Mouse (Mus musculus): ENCODE data around the gene Dse. TPM values are rescaled to one million over a fixed set of nuclear protein-coding genes. Genes with fewer than 3 reads are reported as not detected.

Gene Dse
- polyA plus RNA-seq, 1 experiment from 2014 or later = 8.3 TPM

GRCm38 (mm10) chr10:34238536-34238935 is 31.0 kb upstream of the Dse start:
- WGBS = 64% methylated on average over 4 of the region's 4 CpGs
- Histone ChIP-seq H3K9me3 (ENCODE audit: control insufficient read depth, low read length) (no peaks in the 10 kb centered on the region), H3K9ac (ENCODE audit: low read length) (no peak overlapping the region), H3K4me2 (replicated peaks; ENCODE audit: low read depth) (no peak overlapping the region), H3K4me3 (ENCODE audit: low read depth, low read length) (no peak overlapping the region), H3K36me3 (ENCODE audit: control insufficient read depth, insufficient read depth, low read length) (no peaks in the 10 kb centered on the region), H3K4me1 (replicated peaks; ENCODE audit: control insufficient read depth, insufficient read depth) (no peaks in the 10 kb centered on the region), H3K27me3 (ENCODE audit: control insufficient read depth, insufficient read depth, low read length) (no peaks in the 10 kb centered on the region), H3K27ac (replicated peaks) (no peak overlapping the region)
- DNase-seq (ENCODE audit: low spot score) (no peak), ATAC-seq (ENCODE audit: low FRiP score, low TSS enrichment) (no peak)
- TF ChIP-seq CTCF (IDR thresholded peaks at IDR 0.05; ENCODE audit: low read depth) (no peak), EP300 (optimal IDR thresholded peaks at IDR 0.05) (no peak)

GRCm38 (mm10) chr10:34236569-34236968 is 29.1 kb upstream of the Dse start:
- Histone ChIP-seq H3K27ac (replicated peaks) (no peak overlapping the region), H3K4me2 (replicated peaks; ENCODE audit: low read depth) (no peak overlapping the region), H3K27me3 (ENCODE audit: control insufficient read depth, insufficient read depth, low read length) (no peaks in the 10 kb centered on the region), H3K4me1 (replicated peaks; ENCODE audit: control insufficient read depth, insufficient read depth) (no peaks in the 10 kb centered on the region), H3K9ac (ENCODE audit: low read length) (no peak overlapping the region), H3K4me3 (ENCODE audit: low read depth, low read length) (no peak overlapping the region), H3K9me3 (ENCODE audit: control insufficient read depth, low read length) (no peaks in the 10 kb centered on the region), H3K36me3 (ENCODE audit: control insufficient read depth, insufficient read depth, low read length) (no peaks in the 10 kb centered on the region)
- DNase-seq (ENCODE audit: low spot score) = no peak
- 69% methylated on average over 5 of the region's 5 CpGs for WGBS
- no peak for ATAC-seq (ENCODE audit: low FRiP score, low TSS enrichment)
- TF ChIP-seq CTCF (IDR thresholded peaks at IDR 0.05; ENCODE audit: low read depth) = no peak
- TF ChIP-seq EP300 (optimal IDR thresholded peaks at IDR 0.05) = no peak

GRCm38 (mm10) chr10:34235384-34235783 is 27.9 kb upstream of the Dse start:
- no peaks in the 10 kb centered on the region for H3K9me3 ChIP-seq (ENCODE audit: control insufficient read depth, low read length)
- WGBS = 33% methylated on average over 3 of the region's 3 CpGs
- H3K4me1 ChIP-seq (replicated peaks; ENCODE audit: control insufficient read depth, insufficient read depth) = no peaks in the 10 kb centered on the region
- H3K9ac ChIP-seq (ENCODE audit: low read length) = no peak overlapping the region
- no peaks in the 10 kb centered on the region for H3K27me3 ChIP-seq (ENCODE audit: control insufficient read depth, insufficient read depth, low read length)
- H3K36me3 ChIP-seq (ENCODE audit: control insufficient read depth, insufficient read depth, low read length) = no peaks in the 10 kb centered on the region
- ATAC-seq (ENCODE audit: low FRiP score, low TSS enrichment) (no peak), DNase-seq (ENCODE audit: low spot score) (no peak)
- H3K4me3 ChIP-seq (ENCODE audit: low read depth, low read length) = no peak overlapping the region
- no peak overlapping the region for H3K4me2 ChIP-seq (replicated peaks; ENCODE audit: low read depth)
- TF ChIP-seq EP300 (optimal IDR thresholded peaks at IDR 0.05) (no peak), CTCF (IDR thresholded peaks at IDR 0.05; ENCODE audit: low read depth) (no peak)
- H3K27ac ChIP-seq (replicated peaks) = no peak overlapping the region

GRCm38 (mm10) chr10:34233931-34234745 is 26.6 kb upstream of the Dse start:
- H3K36me3 ChIP-seq (ENCODE audit: control insufficient read depth, insufficient read depth, low read length) = no peaks in the 10 kb centered on the region
- 31% methylated on average over 2 of the region's 2 CpGs for WGBS
- H3K4me2 ChIP-seq (replicated peaks; ENCODE audit: low read depth) = no peak overlapping the region
- H3K4me1 ChIP-seq (replicated peaks; ENCODE audit: control insufficient read depth, insufficient read depth) = no peaks in the 10 kb centered on the region
- no peaks in the 10 kb centered on the region for H3K9me3 ChIP-seq (ENCODE audit: control insufficient read depth, low read length)
- H3K9ac ChIP-seq (ENCODE audit: low read length) = no peak overlapping the region
- no peak overlapping the region for H3K4me3 ChIP-seq (ENCODE audit: low read depth, low read length)
- no peak for ATAC-seq (ENCODE audit: low FRiP score, low TSS enrichment)
- no peak overlapping the region for H3K27ac ChIP-seq (replicated peaks)
- no peak for DNase-seq (ENCODE audit: low spot score)
- TF ChIP-seq EP300 (optimal IDR thresholded peaks at IDR 0.05) = no peak
- peak; percentile 69 for TF ChIP-seq CTCF (IDR thresholded peaks at IDR 0.05; ENCODE audit: low read depth)
- no peaks in the 10 kb centered on the region for H3K27me3 ChIP-seq (ENCODE audit: control insufficient read depth, insufficient read depth, low read length)

- Histone ChIP-seq H3K27me3 (ENCODE audit: control insufficient read depth, insufficient read depth, low read length) (no peaks in the 10 kb centered on the region), H3K4me3 (ENCODE audit: low read depth, low read length) (no peak overlapping the region), H3K9ac (ENCODE audit: low read length) (no peak overlapping the region), H3K4me2 (replicated peaks; ENCODE audit: low read depth) (no peak overlapping the region), H3K9me3 (ENCODE audit: control insufficient read depth, low read length) (no peaks in the 10 kb centered on the region), H3K27ac (replicated peaks) (no peak overlapping the region), H3K36me3 (ENCODE audit: control insufficient read depth, insufficient read depth, low read length) (no peaks in the 10 kb centered on the region), H3K4me1 (replicated peaks; ENCODE audit: control insufficient read depth, insufficient read depth) (no peaks in the 10 kb centered on the region)
- no peak for DNase-seq (ENCODE audit: low spot score)
- no peak for ATAC-seq (ENCODE audit: low FRiP score, low TSS enrichment)
- TF ChIP-seq CTCF (IDR thresholded peaks at IDR 0.05; ENCODE audit: low read depth) (no peak), EP300 (optimal IDR thresholded peaks at IDR 0.05) (no peak)
- WGBS = 77% methylated on average over 1 of the region's 1 CpGs
These were observed 25.9 kb upstream of the Dse start for GRCm38 (mm10) chr10:34233418-34233817.

- H3K27me3 ChIP-seq (ENCODE audit: control insufficient read depth, insufficient read depth, low read length) = no peaks in the 10 kb centered on the region
- no peak overlapping the region for H3K4me3 ChIP-seq (ENCODE audit: low read depth, low read length)
- ATAC-seq (ENCODE audit: low FRiP score, low TSS enrichment) (no peak), DNase-seq (ENCODE audit: low spot score) (no peak)
- H3K9ac ChIP-seq (ENCODE audit: low read length) = no peak overlapping the region
- no peaks in the 10 kb centered on the region for H3K9me3 ChIP-seq (ENCODE audit: control insufficient read depth, low read length)
- H3K4me1 ChIP-seq (replicated peaks; ENCODE audit: control insufficient read depth, insufficient read depth) = no peaks in the 10 kb centered on the region
- 31% methylated on average over 5 of the region's 5 CpGs for WGBS
- no peak overlapping the region for H3K4me2 ChIP-seq (replicated peaks; ENCODE audit: low read depth)
- TF ChIP-seq CTCF (IDR thresholded peaks at IDR 0.05; ENCODE audit: low read depth) = no peak
- TF ChIP-seq EP300 (optimal IDR thresholded peaks at IDR 0.05) = no peak
- H3K36me3 ChIP-seq (ENCODE audit: control insufficient read depth, insufficient read depth, low read length) = no peaks in the 10 kb centered on the region
- H3K27ac ChIP-seq (replicated peaks) = no peak overlapping the region
These were observed 22.7 kb upstream of the Dse start for GRCm38 (mm10) chr10:34230121-34230675.
